Mouse (Mus musculus) liver, embryonic 11.5 days (tissue): ENCODE measurements around the gene C530008M17Rik. TPM values are rescaled to one million over a fixed set of nuclear protein-coding genes. Genes with fewer than 3 reads are reported as not detected.

Experiments
- ATAC-seq: fragments of 200-750 bp; cut with Nextera tagmentation; replicated peaks from 2 replicates; pipeline ENCODE4 v1.8.0; 2017; ENCODE audit warnings: moderate number of reproducible peaks, mild to moderate bottlenecking, moderate TSS enrichment, moderate library complexity; ENCODE audit not compliant: low FRiP score
- DNase-seq: peaks from one replicate; pipeline ENCODE4 v3.0.0-alpha.2; 2017; ENCODE audit warnings: low spot score
- H3K27ac ChIP-seq: fragments of 300-500 bp; sonication (generic); 2 replicates; pipeline ENCODE4 v1.5.1; 2014; ENCODE audit warnings: mild to moderate bottlenecking, low read depth, low read length, control low read depth
- H3K27me3 ChIP-seq: fragments of 300-500 bp; sonication (generic); replicated peaks from 2 replicates; pipeline ENCODE4 v1.6.1; 2014; ENCODE audit warnings: low read length, mixed read lengths; ENCODE audit not compliant: control insufficient read depth, insufficient read depth
- H3K36me3 ChIP-seq: fragments of 300-500 bp; sonication (generic); 2 replicates; pipeline ENCODE4 v1.6.1; 2014; ENCODE audit warnings: mild to moderate bottlenecking, low read length, moderate library complexity, mixed read lengths; ENCODE audit not compliant: control insufficient read depth, insufficient read depth
- H3K4me1 ChIP-seq: fragments of 300-500 bp; sonication (generic); replicated peaks from 2 replicates; pipeline ENCODE4 v1.6.1; 2014; ENCODE audit warnings: low read length, mixed read lengths; ENCODE audit not compliant: control insufficient read depth, insufficient read depth
- H3K4me2 ChIP-seq: fragments of 300-500 bp; sonication (generic); 2 replicates; pipeline ENCODE4 v1.6.1; 2014; ENCODE audit warnings: mild to moderate bottlenecking, control low read depth, moderate library complexity
- H3K4me3 ChIP-seq: fragments of 300-500 bp; sonication (generic); 2 replicates; pipeline ENCODE4 v1.5.1; 2014; ENCODE audit warnings: low read depth, low read length, control low read depth
- H3K9ac ChIP-seq: fragments of 300-500 bp; sonication (generic); 2 replicates; pipeline ENCODE4 v1.6.1; 2014; ENCODE audit warnings: low read depth, low read length, control low read depth
- H3K9me3 ChIP-seq: fragments of 300-500 bp; sonication (generic); 2 replicates; pipeline ENCODE4 v1.6.1; 2016; ENCODE audit warnings: low read length, inconsistent platforms, mixed read lengths; ENCODE audit not compliant: control insufficient read depth
- WGBS: fragments of 180-500 bp; shearing (Covaris S2); extraction: QIAGEN DNeasy Blood & Tissue Kit; methylation state at CpG from one replicate; pipeline ENCODE4 v1.1.7; 2014; 5-methylcytosine and 5-hydroxymethylcytosine counted together
- polyA plus RNA-seq: library from polyadenylated mRNA; unstranded; fragments of >200 nt; fragmentation: Nextera tagmentation; extraction: Ambion mirVana; gene quantifications from 2 replicates; pipeline ENCODE4 v1.2.1, GENCODE M21; 2014

C530008M17Rik gene
- polyA plus RNA-seq, 1 experiment from 2014 or later, result 10.8 TPM

GRCm38 (mm10) chr5:76702646-76703045 lies 46.3 kb downstream of the C530008M17Rik start:
- WGBS, result 37% methylated on average over 12 of the region's 12 CpGs
- ATAC-seq, result no peak
- Histone ChIP-seq H3K36me3 (no peaks in the 10 kb centered on the region), H3K4me1 (peaks cover 8% of the 10 kb centered on the region; the same call in 1 of the 2 replicates), H3K9me3 (no peaks in the 10 kb centered on the region), H3K27me3 (no peaks in the 10 kb centered on the region), H3K4me3 (no peak overlapping the region), H3K27ac (no peak overlapping the region), H3K9ac (no peak overlapping the region), H3K4me2 (peak overlapping the region; percentile 37)
- no peak for DNase-seq

- no peak overlapping the region for H3K4me2 ChIP-seq
- ATAC-seq (no peak), DNase-seq (no peak)
- H3K4me3 ChIP-seq, result no peak overlapping the region
- WGBS, result 75% methylated on average over 11 of the region's 11 CpGs
- no peak overlapping the region for H3K27ac ChIP-seq
- no peaks in the 10 kb centered on the region for H3K36me3 ChIP-seq
- peaks cover 8% of the 10 kb centered on the region; the same call in 1 of the 2 replicates for H3K4me1 ChIP-seq
- H3K9me3 ChIP-seq, result no peaks in the 10 kb centered on the region
- no peaks in the 10 kb centered on the region for H3K27me3 ChIP-seq
- H3K9ac ChIP-seq, result no peak overlapping the region
Observed at GRCm38 (mm10) chr5:76705307-76706173, 49.2 kb downstream of the C530008M17Rik start.

GRCm38 (mm10) chr5:76707072-76707471 lies 50.8 kb downstream of the C530008M17Rik start:
- DNase-seq (no peak), ATAC-seq (no peak)
- no peak overlapping the region for H3K4me3 ChIP-seq
- no peaks in the 10 kb centered on the region for H3K36me3 ChIP-seq
- WGBS, result 90% methylated on average over 3 of the region's 3 CpGs
- no peaks in the 10 kb centered on the region for H3K27me3 ChIP-seq
- H3K9me3 ChIP-seq, result no peaks in the 10 kb centered on the region
- H3K4me1 ChIP-seq, result peaks cover 8% of the 10 kb centered on the region; the same call in 1 of the 2 replicates
- no peak overlapping the region for H3K9ac ChIP-seq
- no peak overlapping the region for H3K4me2 ChIP-seq
- no peak overlapping the region for H3K27ac ChIP-seq

GRCm38 (mm10) chr5:76708004-76708403 lies 51.7 kb downstream of the C530008M17Rik start:
- Histone ChIP-seq H3K9ac (no peak overlapping the region), H3K9me3 (no peaks in the 10 kb centered on the region), H3K4me3 (no peak overlapping the region), H3K27ac (no peak overlapping the region), H3K27me3 (no peaks in the 10 kb centered on the region), H3K36me3 (no peaks in the 10 kb centered on the region), H3K4me2 (no peak overlapping the region), H3K4me1 (peaks cover 7% of the 10 kb centered on the region; the same call in 1 of the 2 replicates)
- ATAC-seq (no peak), DNase-seq (no peak)
- 79% methylated on average over 15 of the region's 15 CpGs for WGBS

- DNase-seq (no peak), ATAC-seq (no peak)
- no peak overlapping the region for H3K4me3 ChIP-seq
- no peak overlapping the region for H3K4me2 ChIP-seq
- H3K4me1 ChIP-seq, result no peaks in the 10 kb centered on the region
- H3K9ac ChIP-seq, result no peak overlapping the region
- 88% methylated on average over 7 of the region's 7 CpGs for WGBS
- no peak overlapping the region for H3K27ac ChIP-seq
- H3K36me3 ChIP-seq, result no peaks in the 10 kb centered on the region
- H3K9me3 ChIP-seq, result no peaks in the 10 kb centered on the region
- no peaks in the 10 kb centered on the region for H3K27me3 ChIP-seq
Observed at GRCm38 (mm10) chr5:76713743-76714142, 57.4 kb downstream of the C530008M17Rik start.

- WGBS, result 68% methylated on average over 3 of the region's 3 CpGs
- H3K4me3 ChIP-seq, result no peak overlapping the region
- H3K4me1 ChIP-seq, result no peaks in the 10 kb centered on the region
- 0 out of 2 replicates have a peak, but pooled peaks cover 3% of the 10 kb centered on the region for H3K9me3 ChIP-seq
- ATAC-seq (no peak), DNase-seq (no peak)
- peaks cover 2% of the 10 kb centered on the region; the same call in 1 of the 2 replicates for H3K36me3 ChIP-seq
- H3K27ac ChIP-seq, result no peak overlapping the region
- no peak overlapping the region for H3K4me2 ChIP-seq
- no peak overlapping the region for H3K9ac ChIP-seq
- H3K27me3 ChIP-seq, result no peaks in the 10 kb centered on the region
Observed at GRCm38 (mm10) chr5:76719954-76720353, 63.6 kb downstream of the C530008M17Rik start.

GRCm38 (mm10) chr5:76724878-76725277 lies 68.6 kb downstream of the C530008M17Rik start:
- WGBS, result 91% methylated on average over 2 of the region's 2 CpGs
- Histone ChIP-seq H3K27me3 (no peaks in the 10 kb centered on the region), H3K4me3 (no peak overlapping the region), H3K36me3 (peaks cover 2% of the 10 kb centered on the region; the same call in 1 of the 2 replicates), H3K4me1 (no peaks in the 10 kb centered on the region), H3K9me3 (peaks cover 3% of the 10 kb centered on the region; the same call in 1 of the 2 replicates), H3K27ac (no peak overlapping the region), H3K4me2 (no peak overlapping the region), H3K9ac (no peak overlapping the region)
- ATAC-seq (no peak), DNase-seq (no peak)

GRCm38 (mm10) chr5:76726518-76727103 lies 70.3 kb downstream of the C530008M17Rik start:
- H3K9me3 ChIP-seq, result peaks cover 3% of the 10 kb centered on the region; the same call in 1 of the 2 replicates

More at GRCm38 (mm10) chr5:76726518-76727103, 70.3 kb downstream of the C530008M17Rik start:
- Histone ChIP-seq H3K27me3 (no peaks in the 10 kb centered on the region), H3K4me2 (no peak overlapping the region), H3K36me3 (peaks cover 2% of the 10 kb centered on the region; the same call in 1 of the 2 replicates), H3K4me1 (no peaks in the 10 kb centered on the region), H3K9ac (no peak overlapping the region), H3K4me3 (no peak overlapping the region), H3K27ac (no peak overlapping the region)
- DNase-seq, result no peak
- no peak for ATAC-seq
- WGBS, result 85% methylated on average over 8 of the region's 8 CpGs
